Mouse (Mus musculus) spleen, adult 2 months (tissue): ENCODE results near the gene Fancc. TPM values are rescaled to one million over a fixed set of nuclear protein-coding genes. Genes with fewer than 3 reads are reported as not detected.

ENCODE experiments used
- DNase-seq, 2 experiments: peaks; one replicate each; pipeline versions ENCODE4 v3.0.0 to v3.0.0-alpha.2; 2012 to 2021; ENCODE audit warnings: low spot score in 2 of 2, low read depth in 1 of 2
- H3K27ac ChIP-seq: fragments of 200-500 bp; 2 replicates; pipeline ENCODE4 v1.5.1; 2012; ENCODE audit warnings: low read length, inconsistent platforms; ENCODE audit not compliant: insufficient read depth
- H3K27me3 ChIP-seq: fragments of 200-500 bp; 2 replicates; pipeline ENCODE4 v1.6.1; 2012; ENCODE audit warnings: mild to moderate bottlenecking, moderate library complexity, low read length, inconsistent platforms; ENCODE audit not compliant: control insufficient read depth, insufficient read depth
- H3K36me3 ChIP-seq: fragments of 200-500 bp; 2 replicates; pipeline ENCODE4 v1.6.1; 2012; ENCODE audit warnings: mild to moderate bottlenecking, low read length, inconsistent platforms; ENCODE audit not compliant: control insufficient read depth, insufficient read depth
- H3K4me1 ChIP-seq: fragments of 200-500 bp; 2 replicates; pipeline ENCODE4 v1.6.1; 2011; ENCODE audit warnings: inconsistent platforms; ENCODE audit not compliant: control insufficient read depth, insufficient read depth, insufficient read length
- H3K4me3 ChIP-seq: fragments of 200-500 bp; 2 replicates; pipeline ENCODE4 v1.5.1; 2011; ENCODE audit warnings: mild to moderate bottlenecking, inconsistent platforms; ENCODE audit not compliant: insufficient read depth, insufficient read length; ENCODE audit errors: extremely low read depth
- CTCF ChIP-seq: fragments of 200-500 bp; IDR thresholded peaks from 2 replicates; pipeline ENCODE4 v1.5.1; 2011; ENCODE audit warnings: mild to moderate bottlenecking, inconsistent platforms; ENCODE audit not compliant: insufficient read depth, insufficient read length, insufficient replicate concordance; ENCODE audit errors: extremely low read depth
- POLR2A ChIP-seq: fragments of 200-500 bp; IDR thresholded peaks from 2 replicates; pipeline ENCODE4 v1.6.1; 2011; ENCODE audit warnings: low read depth, low read length, inconsistent platforms
- WGBS: fragments of 180-500 bp; shearing (Covaris S2); methylation state at CpG from one replicate; pipeline ENCODE4 v1.1.7; 2018; 5-methylcytosine and 5-hydroxymethylcytosine counted together
- polyA plus RNA-seq: library from polyadenylated mRNA; depleted of rRNA; stranded (reverse); fragments of >200 nt; gene quantifications from 2 replicates; pipeline ENCODE4 v1.2.3, GENCODE M21; 2012

The Fancc gene
- polyA plus RNA-seq, 1 experiment = 5.1 TPM

- 79% methylated on average over 1 of the region's 1 CpGs for WGBS
These were observed 9.3 kb upstream of the Fancc start for GRCm38 (mm10) chr13:63506364-63506763.

GRCm38 (mm10) chr13:63502391-63502790 is 5.3 kb upstream of the Fancc start:
- 96% methylated on average over 2 of the region's 2 CpGs for WGBS
- no peak for DNase-seq
- TF ChIP-seq POLR2A (no peak), CTCF (no peak)

More at GRCm38 (mm10) chr13:63506364-63506763, 9.3 kb upstream of the Fancc start:
- Histone ChIP-seq H3K36me3 (peaks cover 8% of the 10 kb centered on the region), H3K4me1 (no peaks in the 10 kb centered on the region; the same call in 1 of the 2 replicates), H3K4me3 (no peak overlapping the region), H3K27me3 (no peaks in the 10 kb centered on the region), H3K27ac (no peak overlapping the region)
- TF ChIP-seq POLR2A (no peak), CTCF (no peak)
- DNase-seq = no peak

DNA sequence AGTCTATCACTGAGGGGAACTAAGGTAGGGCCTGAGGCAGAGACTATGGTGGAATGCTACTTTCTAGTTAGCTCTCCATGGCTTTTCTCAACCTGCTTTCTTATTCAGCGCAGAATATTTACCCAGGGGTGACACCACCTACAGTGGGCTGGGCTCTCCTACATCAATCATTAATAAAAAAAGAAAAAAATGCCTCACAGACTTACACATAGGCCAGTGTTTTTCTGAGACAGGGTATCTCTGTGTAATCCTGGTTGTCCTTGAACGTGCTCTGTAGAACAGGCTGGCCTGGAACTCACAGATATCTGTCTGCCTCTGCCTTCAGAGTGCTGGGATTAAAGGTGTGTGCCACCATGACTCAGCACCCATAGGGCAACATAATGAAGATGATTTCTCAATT is 2.4 kb upstream of the Fancc start:
- Histone ChIP-seq H3K4me3 (no peak overlapping the region), H3K36me3 (no peaks in the 10 kb centered on the region), H3K4me1 (no peaks in the 10 kb centered on the region), H3K27ac (no peak overlapping the region), H3K27me3 (no peaks in the 10 kb centered on the region)
- WGBS = 93% methylated on average over 2 of the region's 2 CpGs
- no peak for TF ChIP-seq CTCF
- no peak for TF ChIP-seq POLR2A
- DNase-seq = no peak

More at GRCm38 (mm10) chr13:63502391-63502790, 5.3 kb upstream of the Fancc start:
- no peaks in the 10 kb centered on the region for H3K36me3 ChIP-seq
- no peak overlapping the region for H3K27ac ChIP-seq
- no peaks in the 10 kb centered on the region; the same call in 1 of the 2 replicates for H3K4me1 ChIP-seq
- no peak overlapping the region for H3K4me3 ChIP-seq
- no peaks in the 10 kb centered on the region for H3K27me3 ChIP-seq

GRCm38 (mm10) chr13:63487707-63488042 is 9.4 kb downstream of the Fancc start:
- 88% methylated on average over 7 of the region's 7 CpGs for WGBS
- TF ChIP-seq POLR2A (no peak), CTCF (no peak)
- no peak overlapping the region for H3K27ac ChIP-seq
- H3K27me3 ChIP-seq = no peaks in the 10 kb centered on the region
- H3K4me3 ChIP-seq = no peak overlapping the region
- no peaks in the 10 kb centered on the region for H3K36me3 ChIP-seq
- no peaks in the 10 kb centered on the region for H3K4me1 ChIP-seq
- no peak for DNase-seq

- no peak for DNase-seq
- 71% methylated on average over 18 of the region's 18 CpGs for WGBS
- no peak overlapping the region for H3K27ac ChIP-seq
- no peaks in the 10 kb centered on the region for H3K4me1 ChIP-seq
- TF ChIP-seq POLR2A (no peak), CTCF (no peak)
- no peaks in the 10 kb centered on the region for H3K36me3 ChIP-seq
- no peaks in the 10 kb centered on the region for H3K27me3 ChIP-seq
- H3K4me3 ChIP-seq = no peak overlapping the region
These were observed 10.0 kb downstream of the Fancc start for GRCm38 (mm10) chr13:63486791-63487706.

DNA sequence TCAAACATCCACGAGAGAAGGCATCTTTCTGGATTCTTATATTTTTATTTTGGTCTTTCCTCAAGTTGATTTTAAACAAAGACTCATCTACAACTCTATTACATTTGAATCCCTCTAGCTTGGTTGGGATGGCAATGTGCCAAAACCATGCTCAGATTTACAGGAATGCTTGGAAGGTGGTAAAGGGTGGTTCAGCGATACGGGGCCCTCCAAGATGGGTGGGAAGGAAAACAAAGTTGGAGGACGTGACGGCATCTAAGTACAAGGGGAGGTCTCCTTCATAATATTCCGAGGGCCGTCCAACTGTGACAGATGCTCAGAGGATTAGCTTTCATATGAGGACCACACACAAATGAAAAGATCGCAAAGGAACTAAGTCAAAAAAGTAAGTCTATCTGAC is 21.7 kb downstream of the Fancc start:
- Histone ChIP-seq H3K36me3 (no peaks in the 10 kb centered on the region), H3K4me1 (no peaks in the 10 kb centered on the region), H3K27me3 (no peaks in the 10 kb centered on the region), H3K4me3 (no peak overlapping the region), H3K27ac (no peak overlapping the region)
- 88% methylated on average over 8 of the region's 8 CpGs for WGBS
- no peak for TF ChIP-seq CTCF
- no peak for TF ChIP-seq POLR2A
- DNase-seq = no peak

DNA sequence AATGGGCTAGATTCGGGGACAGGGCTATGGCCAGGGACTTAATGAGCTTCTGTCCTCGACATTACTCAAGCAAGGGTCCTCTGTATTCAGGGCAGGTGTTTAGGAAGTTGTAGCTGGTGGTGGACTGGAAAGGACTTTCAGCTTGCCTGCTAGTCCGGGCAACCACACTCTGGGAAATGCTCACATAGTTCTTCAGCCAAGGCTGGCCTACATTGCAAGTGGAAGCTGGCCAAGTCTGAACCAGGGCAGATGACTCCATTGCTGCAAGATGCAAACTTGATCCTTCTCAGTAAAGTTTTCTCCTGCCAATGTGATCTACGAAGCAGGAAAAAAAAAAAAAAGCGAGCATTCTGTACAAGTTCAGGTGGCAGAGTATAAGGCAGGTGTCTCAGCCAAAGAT is 44.2 kb downstream of the Fancc start:
- Histone ChIP-seq H3K36me3 (no peaks in the 10 kb centered on the region), H3K27me3 (no peaks in the 10 kb centered on the region), H3K27ac (no peak overlapping the region), H3K4me1 (no peaks in the 10 kb centered on the region), H3K4me3 (no peak overlapping the region)
- 90% methylated on average over 5 of the region's 5 CpGs for WGBS
- TF ChIP-seq CTCF = no peak
- no peak for TF ChIP-seq POLR2A
- DNase-seq = no peak
